Mouse (Mus musculus) cerebellum, adult 18-20 months (tissue): ENCODE measurements at regions not wholly inside any gene's neighbourhood (a gene's known extent, or its start where the extent isn't known, plus 50 kb on each side); places are given as distances from the start of the nearest gene placed in this dataset.

Source experiments
- DNase-seq, 2 experiments: peaks; one replicate each; pipeline ENCODE4 v3.0.0; 2021

GRCm38 (mm10) chr12:27283964-27284363 is 58.4 kb downstream of the Sox11 start:
- DNase-seq, result no peak

GRCm38 (mm10) chr12:27261965-27262364 is 80.4 kb downstream of the Sox11 start:
- DNase-seq, result no peak

DNA sequence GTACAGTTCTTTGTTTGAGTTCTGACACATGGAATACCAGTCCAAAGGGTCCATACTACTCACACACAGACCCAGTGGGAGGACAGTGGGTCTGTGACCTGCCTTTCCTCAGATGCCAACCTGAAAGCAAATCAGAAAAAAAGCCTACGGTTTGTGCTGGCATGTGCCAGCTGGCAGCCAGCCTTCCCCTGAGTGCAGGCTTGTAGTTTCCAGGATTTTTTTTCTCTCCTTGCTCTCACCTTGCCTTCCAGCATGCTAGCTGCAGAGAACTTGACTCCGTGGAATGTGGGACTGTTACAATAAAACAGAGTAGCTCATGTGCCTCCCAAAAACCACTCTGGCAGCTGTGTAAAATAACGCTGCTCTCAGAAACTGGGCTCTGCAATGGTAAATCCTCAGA is 88.2 kb downstream of the Sox11 start:
- no peak for DNase-seq

DNA sequence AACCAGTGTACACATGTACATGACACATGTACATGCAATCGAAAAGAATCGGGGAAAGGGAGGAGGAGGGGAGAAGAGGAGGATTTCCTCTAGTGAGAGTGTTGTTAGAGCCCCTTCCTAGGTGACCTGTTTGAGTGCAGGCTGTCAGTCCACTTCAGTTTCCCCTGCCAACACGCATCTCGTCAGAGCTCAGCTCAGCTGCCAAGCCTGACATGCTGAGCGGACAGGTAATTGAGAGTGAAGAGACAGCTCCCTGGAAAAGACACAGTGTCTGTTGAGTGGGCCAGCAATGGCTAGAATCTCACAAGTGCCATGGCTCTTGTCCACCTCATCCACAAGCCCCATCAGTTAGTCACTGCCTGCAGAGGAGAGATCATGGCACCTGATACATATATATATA is 90.9 kb downstream of the Sox11 start:
- no peak for DNase-seq

- no peak for DNase-seq
Measured at GRCm38 (mm10) chr12:27248545-27248855, 93.9 kb downstream of the Sox11 start.

DNA sequence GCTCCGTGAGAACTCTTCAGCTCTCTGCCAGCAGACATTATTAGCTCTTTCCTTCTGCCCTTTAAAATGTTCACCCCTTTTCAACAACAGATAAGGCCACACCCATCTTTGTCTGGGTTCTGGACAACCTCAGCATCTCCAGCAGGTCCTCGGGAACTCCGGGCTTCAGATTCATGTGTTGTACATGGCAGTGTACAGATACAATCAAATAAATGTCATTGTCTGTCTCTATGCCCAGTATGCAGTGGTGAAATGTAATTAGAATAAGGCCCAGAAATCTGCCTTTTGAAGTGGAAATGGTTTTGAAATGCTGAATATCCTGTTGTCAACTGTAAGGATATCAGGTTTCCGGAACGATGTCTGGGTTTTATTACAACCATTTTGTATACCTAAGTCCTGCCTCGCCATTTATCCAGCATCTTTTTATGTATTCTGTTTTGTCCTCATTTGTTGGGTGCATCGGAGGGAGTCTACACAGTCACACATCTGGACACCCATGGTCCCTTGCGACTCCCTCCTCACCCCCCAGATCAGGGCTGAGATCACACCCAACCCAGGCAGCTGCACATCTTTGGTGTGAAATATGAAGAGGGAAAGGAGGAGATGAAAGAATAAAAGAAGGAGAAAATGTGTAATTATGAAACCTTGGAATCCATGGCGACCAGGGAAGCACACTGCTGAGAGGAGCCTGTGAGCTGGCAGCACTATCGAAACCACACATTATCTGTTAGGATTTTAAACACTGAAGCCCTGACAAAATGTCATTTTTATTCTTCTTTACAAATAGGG is 94.4 kb downstream of the Sox11 start:
- DNase-seq, result no peak

DNA sequence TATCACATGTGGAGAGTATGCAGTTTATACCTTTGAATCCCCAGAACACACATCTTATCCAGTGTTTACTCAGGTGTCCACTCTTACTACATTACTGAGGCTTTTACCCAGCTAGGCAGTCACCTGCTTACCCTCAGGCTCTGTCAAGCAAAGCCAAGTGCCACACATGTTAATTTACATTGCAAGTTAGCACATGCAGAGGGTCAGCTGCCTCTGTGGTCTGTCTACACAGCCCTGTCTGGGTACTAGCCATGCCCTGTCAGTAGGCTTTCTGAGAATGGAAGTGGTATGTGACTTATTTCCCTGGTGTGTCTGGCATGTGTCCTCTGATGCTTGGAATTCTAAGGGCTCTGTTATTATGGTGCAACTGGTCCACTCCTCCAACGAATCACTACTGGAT is 106.6 kb downstream of the Sox11 start:
- no peak for DNase-seq

- DNase-seq, result no peak
Measured at GRCm38 (mm10) chr12:27221541-27221940, 120.8 kb downstream of the Sox11 start.

GRCm38 (mm10) chr12:27201191-27201590 is 141.2 kb downstream of the Sox11 start:
- DNase-seq, result no peak

DNA sequence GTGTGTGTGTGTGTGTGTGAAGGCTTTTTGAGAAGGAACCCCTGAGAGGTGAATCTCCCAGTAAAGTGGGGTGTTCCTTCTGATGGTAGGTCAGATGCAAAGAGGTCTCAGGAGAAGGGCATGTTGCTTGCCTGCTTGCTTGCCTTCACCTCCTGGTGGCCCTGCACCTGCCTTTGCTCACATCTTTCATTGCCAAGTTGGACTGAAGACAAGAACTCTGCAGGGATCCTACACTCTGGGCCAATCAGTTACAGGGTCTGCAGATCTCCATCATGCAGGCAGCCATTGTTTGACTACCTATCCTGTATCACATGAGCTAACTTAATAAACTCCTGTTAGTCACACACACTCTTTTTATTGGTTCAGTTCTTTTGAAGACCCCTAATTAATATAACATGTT is 148.4 kb downstream of the Sox11 start:
- DNase-seq, result no peak

DNA sequence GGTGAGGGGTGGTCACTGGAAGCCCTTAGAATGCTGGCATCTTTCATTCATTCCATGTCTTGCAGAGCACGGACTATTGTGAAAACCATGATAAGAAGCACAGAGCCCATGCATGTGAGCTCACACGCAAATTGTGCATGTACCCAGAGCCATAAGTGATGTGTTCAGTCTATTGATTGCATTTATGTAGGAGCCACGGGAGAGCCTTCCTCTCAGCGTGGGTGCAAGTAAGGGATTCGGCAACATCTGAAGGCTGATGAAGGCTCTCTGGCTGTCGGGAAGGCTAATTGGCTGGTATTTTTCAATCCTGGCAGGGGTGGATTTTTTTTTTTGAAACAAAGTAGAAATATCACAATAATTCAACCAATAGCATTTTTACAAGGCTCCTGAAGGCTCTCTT is 150.5 kb downstream of the Sox11 start:
- DNase-seq, result no peak

DNA sequence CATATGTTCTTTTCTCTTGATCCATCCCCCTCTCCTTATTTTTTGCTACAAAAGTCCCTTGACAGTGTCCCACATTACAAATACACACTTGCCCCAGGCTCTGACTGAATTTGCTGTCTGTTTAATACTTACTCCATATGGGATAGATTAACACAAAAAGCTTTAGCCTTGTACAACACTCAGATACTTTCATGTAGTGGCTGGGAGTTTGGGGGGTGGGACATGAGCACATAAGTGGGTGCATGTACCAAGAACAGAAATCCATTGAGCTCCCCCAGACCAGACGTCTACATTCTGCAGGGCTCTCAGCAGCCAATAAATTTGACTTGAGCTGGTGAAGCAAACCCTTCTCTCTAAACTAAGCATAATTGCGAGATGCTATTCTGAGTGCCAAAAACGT is 154.9 kb downstream of the Sox11 start:
- no peak for DNase-seq

DNA sequence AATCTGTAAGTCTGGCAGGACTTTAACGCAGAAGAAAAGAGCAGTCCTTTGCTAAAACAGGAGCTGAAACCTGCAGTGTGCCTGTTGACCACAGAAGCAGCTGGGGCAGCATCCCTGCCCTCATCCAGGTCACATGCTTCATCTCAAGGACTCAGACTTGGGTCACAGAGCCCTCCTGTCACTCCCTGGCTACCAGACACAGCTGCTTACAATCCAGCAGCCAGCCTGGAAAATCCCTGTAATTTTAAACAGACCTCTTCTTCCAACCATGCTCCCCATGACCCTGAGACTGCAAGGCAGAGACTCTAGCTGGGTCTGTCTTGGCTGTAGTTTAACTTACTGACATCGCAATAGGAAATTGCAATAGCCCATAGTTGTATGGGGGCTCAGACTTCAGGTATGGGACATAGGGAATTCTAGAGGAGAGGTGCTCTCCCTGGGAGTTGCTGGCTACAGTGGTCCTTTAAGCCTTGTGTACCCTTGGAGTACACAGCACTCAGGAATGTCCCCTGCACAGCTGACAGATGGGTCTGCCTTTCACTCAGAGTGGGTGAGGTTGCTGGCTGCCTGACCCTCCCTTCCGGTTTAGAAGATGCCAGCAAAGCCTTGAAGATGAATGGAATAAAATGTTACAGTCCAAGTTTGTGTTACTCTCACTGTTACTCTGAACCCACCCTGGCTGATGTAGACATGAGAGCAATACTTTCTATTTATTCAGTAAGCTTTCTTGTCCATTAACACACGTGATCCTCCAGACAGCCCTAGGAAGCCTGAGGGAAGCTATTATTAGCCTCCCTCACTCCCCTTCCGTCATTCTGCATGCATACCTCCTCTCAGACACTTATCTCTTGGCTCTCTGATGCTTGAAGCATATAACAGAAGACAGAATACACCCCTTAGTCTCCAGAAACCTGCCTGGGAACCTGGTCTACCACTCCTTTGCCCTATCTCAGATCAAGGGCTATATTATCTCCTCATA is 159.7 kb downstream of the Sox11 start:
- no peak for DNase-seq

GRCm38 (mm10) chr12:27173561-27173960 is 168.8 kb downstream of the Sox11 start:
- no peak for DNase-seq

DNA sequence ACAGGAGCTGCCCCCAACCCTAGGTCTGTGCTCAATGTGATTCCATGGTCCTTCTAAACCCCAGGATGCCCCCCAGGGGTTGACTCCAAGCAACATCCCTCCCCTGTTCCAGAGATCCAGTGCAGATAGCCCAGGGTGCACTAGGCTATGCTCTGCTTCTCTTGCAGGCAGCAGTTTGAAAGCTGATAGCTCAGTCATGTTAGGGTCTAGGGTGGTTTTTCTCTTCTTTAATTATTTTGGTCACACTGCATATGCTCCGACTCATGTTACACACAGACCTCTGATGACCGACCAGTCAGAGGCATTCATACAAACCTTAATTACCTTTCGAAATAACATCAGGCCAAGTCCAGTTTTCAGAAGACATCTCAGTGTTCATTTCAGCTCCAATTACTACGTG is 169.2 kb downstream of the Sox11 start:
- DNase-seq, result no peak

- DNase-seq, result no peak
Measured at GRCm38 (mm10) chr12:27171595-27171994, 170.8 kb downstream of the Sox11 start.

- no peak for DNase-seq
Measured at GRCm38 (mm10) chr12:27164920-27165504, 177.4 kb downstream of the Sox11 start.

DNA sequence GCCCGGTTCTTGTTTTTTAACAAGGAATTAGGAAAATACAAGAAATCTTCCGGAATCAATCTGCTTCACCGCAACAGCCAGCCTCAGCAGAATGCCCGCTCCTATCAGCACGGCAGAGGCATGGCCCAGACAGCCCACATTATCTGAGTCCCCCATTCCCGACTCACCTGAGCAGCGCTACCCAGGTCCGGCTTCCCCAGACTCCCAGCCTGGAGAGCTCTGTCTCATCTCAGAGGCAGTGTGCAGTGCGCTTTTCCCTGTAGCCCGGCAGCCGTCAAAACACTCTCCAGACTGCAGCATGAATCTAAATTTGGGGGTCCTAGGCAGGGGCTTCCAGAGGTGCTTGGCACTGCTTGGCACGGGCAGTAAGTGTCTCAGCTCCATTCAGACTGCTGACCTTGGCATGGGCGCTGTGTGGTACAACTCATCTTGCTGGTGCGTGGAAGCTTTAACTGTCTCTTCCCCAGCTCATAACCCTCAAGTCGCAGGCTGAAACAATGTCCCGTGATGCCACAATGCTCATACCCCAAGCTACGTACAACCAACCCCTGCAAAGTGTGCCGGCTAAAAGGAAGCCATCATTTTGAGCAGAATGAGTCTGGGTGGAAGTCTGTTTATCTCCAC is 182.2 kb downstream of the Sox11 start:
- peak in 1 of 2 experiments; percentile 3 for DNase-seq

GRCm38 (mm10) chr12:27159416-27160062 is 182.8 kb downstream of the Sox11 start:
- no peak for DNase-seq

DNA sequence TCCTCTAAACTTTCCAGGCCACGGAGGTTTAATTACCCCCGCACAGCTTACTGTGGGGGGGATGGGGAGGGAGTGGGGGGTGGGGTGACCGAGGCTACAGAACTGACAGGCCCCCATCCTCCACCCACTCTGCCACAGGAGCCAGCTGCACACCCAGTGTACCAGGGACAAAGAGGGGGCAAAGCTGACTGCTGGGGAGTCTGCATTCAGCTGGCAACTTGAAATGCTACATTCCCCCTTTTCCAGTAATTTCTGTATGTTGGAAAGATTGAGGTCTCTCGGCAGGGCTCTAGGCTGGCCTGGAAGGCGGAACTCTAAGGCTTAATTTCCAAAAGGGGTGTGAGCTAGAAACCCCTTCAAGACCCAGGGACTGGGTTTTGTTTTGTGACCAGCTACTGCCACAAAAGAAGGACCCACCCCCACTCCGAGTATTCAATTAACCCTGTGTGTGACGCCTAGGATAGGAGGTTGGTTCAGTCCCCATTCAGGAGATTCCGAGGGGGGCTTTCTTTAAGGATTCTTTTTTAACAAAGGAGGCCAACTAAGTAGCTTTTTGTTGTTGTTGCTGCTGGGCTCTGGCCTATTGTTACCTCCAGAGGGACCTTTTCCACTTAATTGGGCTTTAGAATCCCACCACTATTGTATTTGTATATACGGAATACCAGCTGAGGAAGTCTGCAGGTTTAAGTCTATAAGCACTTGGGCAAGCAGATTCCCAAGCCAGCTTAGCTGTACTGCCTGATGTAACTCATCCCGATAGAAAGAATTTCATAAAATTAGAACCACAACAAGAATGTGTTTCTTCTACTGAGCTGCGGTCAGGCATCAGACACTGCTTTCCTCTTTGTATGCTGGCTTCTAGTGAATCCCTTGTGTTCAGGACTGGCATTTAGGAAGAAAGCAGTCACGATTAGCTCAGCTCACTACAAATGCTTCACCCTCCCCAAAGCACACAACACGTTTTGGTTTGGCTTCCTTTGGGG is 191.2 kb downstream of the Sox11 start:
- no peak for DNase-seq

DNA sequence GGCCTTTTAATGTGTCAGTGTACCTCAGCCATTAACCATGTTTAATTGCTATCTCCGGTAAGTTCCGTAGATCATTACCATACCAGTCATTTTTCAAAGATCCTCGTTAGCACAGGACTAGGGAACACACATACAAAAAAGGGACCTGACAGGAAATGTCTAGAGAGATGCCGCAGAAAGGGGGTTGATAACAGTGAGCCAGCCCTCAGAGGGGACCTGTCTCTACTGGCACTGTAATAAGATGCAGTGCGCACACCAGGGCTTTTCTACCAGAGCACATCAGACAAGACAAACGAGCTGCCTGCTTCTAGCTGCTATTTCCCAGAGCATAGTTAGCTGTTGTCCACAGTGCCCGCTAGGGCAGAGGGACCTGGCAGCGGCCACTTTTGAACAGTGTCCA is 199.1 kb downstream of the Sox11 start:
- no peak for DNase-seq

DNA sequence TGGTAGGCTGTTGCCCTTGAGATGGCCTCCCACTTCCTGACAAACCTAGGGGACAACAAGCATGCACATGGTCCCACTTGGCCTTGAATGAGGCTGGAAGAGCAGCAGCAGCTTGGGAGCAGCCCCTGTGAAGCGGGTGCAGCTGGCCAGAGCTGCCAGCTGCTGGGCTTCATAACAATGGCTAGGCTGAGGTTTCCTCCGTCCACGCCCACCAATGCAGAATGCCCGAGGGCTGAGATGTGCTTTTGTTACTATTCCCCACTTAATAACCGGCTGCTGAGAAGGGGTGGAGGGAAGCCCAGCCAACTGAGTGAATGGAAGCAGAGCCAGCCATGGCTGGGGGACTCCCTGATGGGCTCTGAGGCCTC is 202.1 kb downstream of the Sox11 start:
- DNase-seq, result no peak
